Mouse (Mus musculus): ENCODE results near the gene Zfp953.

GRCm38 (mm10) chr13:67343422-67343821 is 17.0 kb downstream of the Zfp953 start:
- TF ChIP-seq CTCF (IDR thresholded peaks at IDR 0.05; ENCODE audit: extremely low read depth, insufficient read length, insufficient replicate concordance, low read depth, low read length) (no peak), POLR2A (IDR thresholded peaks at IDR 0.05; ENCODE audit: low read depth, low read length) (no peak)
